Mouse (Mus musculus): Measurements from ENCODE around the gene Pde4dip.

Gene Pde4dip

GRCm38 (mm10) chr3:97888168-97888901 lies at the start of gene Pde4dip:
Gene Pde4dip (minus strand): TSS chr3:97888707.
- no peak for DNase-seq (ENCODE audit: low spot score in 2 of 2)

- DNase-seq (ENCODE audit: low spot score in 2 of 2) = no peak
Observed at GRCm38 (mm10) chr3:97937945-97938266, 49.4 kb upstream of the Pde4dip start.

GRCm38 (mm10) chr3:97937068-97937944 lies 48.8 kb upstream of the Pde4dip start:
- no peak for DNase-seq (ENCODE audit: low spot score in 2 of 2)

GRCm38 (mm10) chr3:97934331-97935300 lies 46.1 kb upstream of the Pde4dip start:
- DNase-seq (ENCODE audit: low spot score in 2 of 2) = no peak

- no peak for DNase-seq (ENCODE audit: low spot score in 2 of 2)
Observed at GRCm38 (mm10) chr3:97933811-97934210, 45.3 kb upstream of the Pde4dip start.

- no peak for DNase-seq (ENCODE audit: low spot score in 2 of 2)
Observed at GRCm38 (mm10) chr3:97933251-97933650, 44.7 kb upstream of the Pde4dip start.

GRCm38 (mm10) chr3:97932771-97933170 lies 44.3 kb upstream of the Pde4dip start:
- DNase-seq (ENCODE audit: low spot score in 2 of 2) = no peak

- DNase-seq (ENCODE audit: low spot score in 2 of 2) = no peak
Observed at GRCm38 (mm10) chr3:97932131-97932530, 43.6 kb upstream of the Pde4dip start.

GRCm38 (mm10) chr3:97931310-97931885 lies 42.9 kb upstream of the Pde4dip start:
- no peak for DNase-seq (ENCODE audit: low spot score in 2 of 2)

- no peak for DNase-seq (ENCODE audit: low spot score in 2 of 2)
Observed at GRCm38 (mm10) chr3:97930787-97931158, 42.3 kb upstream of the Pde4dip start.

GRCm38 (mm10) chr3:97930141-97930786 lies 41.8 kb upstream of the Pde4dip start:
- no peak for DNase-seq (ENCODE audit: low spot score in 2 of 2)

GRCm38 (mm10) chr3:97928968-97929858 lies 40.7 kb upstream of the Pde4dip start:
- peak; percentile 62 to 76 for DNase-seq (ENCODE audit: low spot score in 2 of 2)

- DNase-seq (ENCODE audit: low spot score in 2 of 2) = no peak
Observed at GRCm38 (mm10) chr3:97927322-97927721, 38.8 kb upstream of the Pde4dip start.

- no peak for DNase-seq (ENCODE audit: low spot score in 2 of 2)
Observed at GRCm38 (mm10) chr3:97925246-97925645, 36.7 kb upstream of the Pde4dip start.

- no peak for DNase-seq (ENCODE audit: low spot score in 2 of 2)
Observed at GRCm38 (mm10) chr3:97918885-97919550, 30.5 kb upstream of the Pde4dip start.

- no peak for DNase-seq (ENCODE audit: low spot score in 2 of 2)
Observed at GRCm38 (mm10) chr3:97915081-97915480, 26.6 kb upstream of the Pde4dip start.

GRCm38 (mm10) chr3:97911093-97911492 lies 22.6 kb upstream of the Pde4dip start:
- no peak for DNase-seq (ENCODE audit: low spot score in 2 of 2)

GRCm38 (mm10) chr3:97909737-97910136 lies 21.2 kb upstream of the Pde4dip start:
- DNase-seq (ENCODE audit: low spot score in 2 of 2) = no peak

- DNase-seq (ENCODE audit: low spot score in 2 of 2) = no peak
Observed at GRCm38 (mm10) chr3:97901586-97901985, 13.1 kb upstream of the Pde4dip start.
